Mouse (Mus musculus): ENCODE results near the gene Mnd1. TPM values are rescaled to one million over a fixed set of nuclear protein-coding genes. Genes with fewer than 3 reads are reported as not detected.

Mnd1 gene
- polyA plus RNA-seq (2012; ENCODE audit: insufficient read depth, insufficient read length, missing spikeins) = 20.3 and 21.4 TPM in 2 replicates

- no peak within 1 kb of the TSS for H3K27ac ChIP-seq (replicated peaks; ENCODE audit: low read depth, low read length)
Observed at GRCm38 (mm10) chr3:84155558-84156006, at the start of gene Mnd1. Gene Mnd1 (minus strand): TSS chr3:84155786.

GRCm38 (mm10) chr3:84204640-84205039 is 49.1 kb upstream of the Mnd1 start:
- H3K27ac ChIP-seq (replicated peaks; ENCODE audit: low read depth, low read length) = no peak overlapping the region
- no peaks in the 10 kb centered on the region for H3K4me1 ChIP-seq (ENCODE audit: control insufficient read depth, insufficient read depth, insufficient read length, low read length)
- no peak overlapping the region for H3K4me3 ChIP-seq (ENCODE audit: insufficient read depth, low read depth, low read length)

More at GRCm38 (mm10) chr3:84155558-84156006, at the start of gene Mnd1:
- Histone ChIP-seq H3K4me1 (ENCODE audit: control insufficient read depth, insufficient read depth, insufficient read length, low read length) (no peaks in the 10 kb centered on the region), H3K4me3 (ENCODE audit: insufficient read depth, low read depth, low read length) (peak within 1 kb of the TSS; percentile 62)

GRCm38 (mm10) chr3:84200559-84201420 is 45.2 kb upstream of the Mnd1 start:
- Histone ChIP-seq H3K27ac (replicated peaks; ENCODE audit: low read depth, low read length) (no peak overlapping the region), H3K4me1 (ENCODE audit: control insufficient read depth, insufficient read depth, insufficient read length, low read length) (no peaks in the 10 kb centered on the region), H3K4me3 (ENCODE audit: insufficient read depth, low read depth, low read length) (no peak overlapping the region)

- Histone ChIP-seq H3K4me1 (ENCODE audit: control insufficient read depth, insufficient read depth, insufficient read length, low read length) (no peaks in the 10 kb centered on the region), H3K27ac (replicated peaks; ENCODE audit: low read depth, low read length) (no peak overlapping the region), H3K4me3 (ENCODE audit: insufficient read depth, low read depth, low read length) (no peak overlapping the region)
Observed at GRCm38 (mm10) chr3:84199516-84199915, 43.9 kb upstream of the Mnd1 start.

GRCm38 (mm10) chr3:84198229-84198628 is 42.6 kb upstream of the Mnd1 start:
- Histone ChIP-seq H3K27ac (replicated peaks; ENCODE audit: low read depth, low read length) (no peak overlapping the region), H3K4me3 (ENCODE audit: insufficient read depth, low read depth, low read length) (no peak overlapping the region), H3K4me1 (ENCODE audit: control insufficient read depth, insufficient read depth, insufficient read length, low read length) (no peaks in the 10 kb centered on the region)

GRCm38 (mm10) chr3:84193881-84194280 is 38.3 kb upstream of the Mnd1 start:
- Histone ChIP-seq H3K4me1 (ENCODE audit: control insufficient read depth, insufficient read depth, insufficient read length, low read length) (no peaks in the 10 kb centered on the region), H3K27ac (replicated peaks; ENCODE audit: low read depth, low read length) (no peak overlapping the region), H3K4me3 (ENCODE audit: insufficient read depth, low read depth, low read length) (no peak overlapping the region)

- Histone ChIP-seq H3K4me1 (ENCODE audit: control insufficient read depth, insufficient read depth, insufficient read length, low read length) (no peaks in the 10 kb centered on the region), H3K27ac (replicated peaks; ENCODE audit: low read depth, low read length) (no peak overlapping the region), H3K4me3 (ENCODE audit: insufficient read depth, low read depth, low read length) (peak overlapping the region; percentile 45)
Observed at GRCm38 (mm10) chr3:84191141-84191881, 35.7 kb upstream of the Mnd1 start.

GRCm38 (mm10) chr3:84190513-84191061 is 35.0 kb upstream of the Mnd1 start:
- Histone ChIP-seq H3K4me3 (ENCODE audit: insufficient read depth, low read depth, low read length) (peak overlapping the region; percentile 45), H3K4me1 (ENCODE audit: control insufficient read depth, insufficient read depth, insufficient read length, low read length) (no peaks in the 10 kb centered on the region), H3K27ac (replicated peaks; ENCODE audit: low read depth, low read length) (no peak overlapping the region)

GRCm38 (mm10) chr3:84189629-84190173 is 34.1 kb upstream of the Mnd1 start:
- H3K4me3 ChIP-seq (ENCODE audit: insufficient read depth, low read depth, low read length) = peak overlapping the region; percentile 45
- H3K4me1 ChIP-seq (ENCODE audit: control insufficient read depth, insufficient read depth, insufficient read length, low read length) = no peaks in the 10 kb centered on the region
- no peak overlapping the region for H3K27ac ChIP-seq (replicated peaks; ENCODE audit: low read depth, low read length)

GRCm38 (mm10) chr3:84181717-84182116 is 26.1 kb upstream of the Mnd1 start:
- Histone ChIP-seq H3K27ac (replicated peaks; ENCODE audit: low read depth, low read length) (no peak overlapping the region), H3K4me3 (ENCODE audit: insufficient read depth, low read depth, low read length) (no peak overlapping the region), H3K4me1 (ENCODE audit: control insufficient read depth, insufficient read depth, insufficient read length, low read length) (peaks cover 5% of the 10 kb centered on the region; the same call in 1 of the 2 replicates)

GRCm38 (mm10) chr3:84181102-84181501 is 25.5 kb upstream of the Mnd1 start:
- peaks cover 5% of the 10 kb centered on the region; the same call in 1 of the 2 replicates for H3K4me1 ChIP-seq (ENCODE audit: control insufficient read depth, insufficient read depth, insufficient read length, low read length)
- no peak overlapping the region for H3K4me3 ChIP-seq (ENCODE audit: insufficient read depth, low read depth, low read length)
- H3K27ac ChIP-seq (replicated peaks; ENCODE audit: low read depth, low read length) = no peak overlapping the region

GRCm38 (mm10) chr3:84180304-84180703 is 24.7 kb upstream of the Mnd1 start:
- H3K27ac ChIP-seq (replicated peaks; ENCODE audit: low read depth, low read length) = no peak overlapping the region
- peaks cover 5% of the 10 kb centered on the region; the same call in 1 of the 2 replicates for H3K4me1 ChIP-seq (ENCODE audit: control insufficient read depth, insufficient read depth, insufficient read length, low read length)
- H3K4me3 ChIP-seq (ENCODE audit: insufficient read depth, low read depth, low read length) = no peak overlapping the region

GRCm38 (mm10) chr3:84177834-84178233 is 22.2 kb upstream of the Mnd1 start:
- no peak overlapping the region for H3K27ac ChIP-seq (replicated peaks; ENCODE audit: low read depth, low read length)
- no peak overlapping the region for H3K4me3 ChIP-seq (ENCODE audit: insufficient read depth, low read depth, low read length)
- peaks cover 5% of the 10 kb centered on the region; the same call in 1 of the 2 replicates for H3K4me1 ChIP-seq (ENCODE audit: control insufficient read depth, insufficient read depth, insufficient read length, low read length)

GRCm38 (mm10) chr3:84175337-84176315 is 20.0 kb upstream of the Mnd1 start:
- H3K27ac ChIP-seq (replicated peaks; ENCODE audit: low read depth, low read length) = no peak overlapping the region

More at GRCm38 (mm10) chr3:84175337-84176315, 20.0 kb upstream of the Mnd1 start:
- H3K4me3 ChIP-seq (ENCODE audit: insufficient read depth, low read depth, low read length) = no peak overlapping the region
- no peaks in the 10 kb centered on the region for H3K4me1 ChIP-seq (ENCODE audit: control insufficient read depth, insufficient read depth, insufficient read length, low read length)

All from brown adipose tissue, adult 24 weeks (tissue).